Mouse (Mus musculus): Measurements from ENCODE around the gene Tmed8. TPM values are rescaled to one million over a fixed set of nuclear protein-coding genes. Genes with fewer than 3 reads are reported as not detected.
"Not testable (repeated sequence)": the region's sequence is repeated elsewhere in the genome, so short reads cannot be mapped to it uniquely, and the experiment has no call there.

Tmed8 gene
- total RNA-seq, 2 experiments from 2014 or later: 1.3 to 3.0 TPM

DNA sequence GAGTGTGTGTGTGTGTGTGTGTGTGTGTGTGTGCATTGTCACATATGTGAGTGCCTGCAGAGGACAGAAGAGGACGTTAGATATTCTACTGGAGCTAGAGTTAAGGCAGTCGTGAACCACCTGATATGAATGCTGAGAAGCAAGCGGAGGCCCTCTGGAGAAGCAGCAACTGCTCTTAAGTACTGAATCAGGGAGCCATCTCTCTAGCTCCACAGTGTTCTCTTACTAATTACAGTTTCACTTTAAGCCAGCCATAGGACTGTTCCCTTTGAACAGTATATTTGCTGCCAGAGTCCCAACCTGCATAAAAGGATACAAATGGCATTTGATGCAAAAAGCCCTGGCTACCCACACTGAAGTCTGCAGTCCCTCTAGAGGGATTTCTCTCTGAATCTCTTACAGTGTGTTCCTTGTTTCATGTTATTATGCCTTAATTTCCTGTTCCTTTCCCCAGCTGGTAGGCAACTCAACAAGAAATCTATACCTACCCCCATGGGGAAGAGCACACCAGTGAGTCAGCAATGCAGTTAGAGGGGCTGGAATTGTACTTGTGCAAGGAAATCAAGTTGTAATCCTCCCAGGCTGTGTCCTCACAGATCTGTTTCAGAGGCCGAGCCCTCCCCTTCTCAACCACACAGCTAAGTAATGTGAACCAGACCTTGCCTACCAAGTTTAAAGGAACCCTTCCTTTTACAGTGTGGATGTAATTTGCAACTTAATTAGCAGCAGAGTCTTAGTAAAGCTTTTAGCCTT, 24.9 kb downstream of the Tmed8 start:
- ATAC-seq (replicated peaks; ENCODE audit: low FRiP score, poor library complexity, severe bottlenecking): no peak

DNA sequence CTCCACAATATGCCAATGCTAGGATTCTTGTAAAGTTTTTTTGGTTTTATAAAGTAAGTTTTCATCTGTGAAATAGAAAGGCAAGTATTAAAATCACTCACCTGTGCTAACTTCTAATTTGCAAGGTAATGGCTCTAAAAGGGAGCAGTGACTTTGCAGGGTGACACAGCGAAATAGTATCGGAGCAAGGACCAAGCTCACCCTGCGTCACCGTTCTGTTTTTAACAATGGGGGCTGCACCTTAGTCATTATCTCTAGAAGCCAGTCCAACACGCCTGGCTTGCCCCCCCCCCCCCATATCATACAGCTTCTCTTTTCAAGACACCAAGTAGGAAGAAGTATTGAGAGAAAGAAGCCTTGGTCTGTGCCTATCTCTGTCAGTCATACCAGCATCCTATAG, 39.4 kb downstream of the Tmed8 start:
- ATAC-seq (replicated peaks; ENCODE audit: low FRiP score, poor library complexity, severe bottlenecking): peak; percentile 53; the same call in 1 of the 2 replicates

DNA sequence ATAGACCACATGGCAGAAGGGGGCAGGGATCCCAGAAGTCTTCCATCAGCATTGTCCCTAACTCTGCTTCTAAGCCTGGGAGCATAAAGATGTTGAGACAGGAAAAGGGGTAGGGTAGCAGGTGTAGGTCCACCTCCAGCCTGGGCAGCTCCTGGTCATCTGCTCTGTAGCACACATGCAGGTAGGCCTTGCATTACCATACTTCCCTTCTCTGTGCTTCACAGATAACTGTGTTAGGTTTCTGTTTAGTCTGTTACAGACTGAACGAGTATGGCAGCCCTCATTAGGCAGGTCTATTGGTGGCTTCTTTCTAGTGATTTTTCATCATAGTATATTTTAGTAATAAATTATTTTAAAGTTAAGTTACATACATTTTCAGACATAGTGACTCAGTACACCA, 39.9 kb downstream of the Tmed8 start:
- ATAC-seq (replicated peaks; ENCODE audit: low FRiP score, poor library complexity, severe bottlenecking): no peak

DNA sequence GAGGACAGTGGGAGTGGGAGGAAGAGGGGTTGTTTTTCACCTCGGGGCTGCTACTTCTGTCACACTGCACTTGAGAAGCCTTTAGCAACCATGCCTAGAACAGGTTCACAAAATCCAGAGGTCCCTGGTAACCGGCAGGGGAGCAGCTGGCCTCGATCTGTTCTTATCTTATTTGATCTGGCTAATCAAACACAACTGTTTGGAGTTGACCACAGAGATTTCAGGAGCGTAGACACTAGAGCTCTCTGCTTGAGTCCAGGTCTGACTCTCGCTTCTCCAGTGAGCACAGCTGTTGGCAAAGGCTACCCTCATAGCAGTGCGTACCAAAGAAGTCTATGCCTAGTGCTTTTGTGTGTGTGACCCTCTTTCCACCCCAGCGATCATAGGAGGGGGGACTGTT, 42.2 kb downstream of the Tmed8 start:
- ATAC-seq (replicated peaks; ENCODE audit: low FRiP score, poor library complexity, severe bottlenecking): no peak

DNA sequence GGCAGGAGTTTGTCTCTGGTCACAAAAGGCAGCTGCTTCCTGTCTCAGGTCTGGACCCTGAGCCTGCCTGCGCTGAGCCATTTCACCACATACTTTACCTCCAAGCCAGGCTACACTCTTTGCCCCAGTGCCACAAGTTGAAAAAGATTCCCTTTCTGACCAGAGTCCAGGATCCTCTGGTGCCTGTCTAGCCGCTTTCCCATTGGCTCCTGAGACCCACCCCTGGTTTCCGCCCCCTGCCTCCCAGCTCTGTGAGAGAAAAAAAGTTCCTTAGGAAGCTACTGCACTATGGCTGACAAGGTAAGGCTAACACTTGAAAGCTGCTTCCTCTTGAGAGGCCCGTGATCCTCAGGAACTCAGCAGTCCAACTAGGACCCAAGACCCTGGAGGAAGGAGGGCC, 42.9 kb downstream of the Tmed8 start:
- no peak for ATAC-seq (replicated peaks; ENCODE audit: low FRiP score, poor library complexity, severe bottlenecking)

DNA sequence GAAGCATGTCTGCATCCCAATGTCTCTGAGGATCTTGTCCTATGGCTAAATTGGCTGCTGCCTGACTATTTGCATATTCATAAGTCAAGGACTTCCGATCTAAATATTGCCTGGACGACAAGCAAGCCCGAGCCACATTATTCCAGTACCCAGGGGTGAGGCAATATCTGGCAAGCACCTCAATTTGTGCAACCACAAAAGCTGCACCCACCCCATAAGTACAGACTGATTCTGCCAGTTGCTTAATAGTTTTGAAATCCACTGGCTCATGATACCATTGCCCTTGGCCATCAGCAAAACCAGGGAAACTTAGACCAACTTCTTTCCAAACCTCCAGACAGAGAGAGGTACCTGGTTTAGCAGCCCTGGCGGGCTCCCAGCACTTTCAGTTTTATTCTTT, 45.8 kb downstream of the Tmed8 start:
- not testable (repeated sequence) for ATAC-seq (replicated peaks; ENCODE audit: low FRiP score, poor library complexity, severe bottlenecking)

DNA sequence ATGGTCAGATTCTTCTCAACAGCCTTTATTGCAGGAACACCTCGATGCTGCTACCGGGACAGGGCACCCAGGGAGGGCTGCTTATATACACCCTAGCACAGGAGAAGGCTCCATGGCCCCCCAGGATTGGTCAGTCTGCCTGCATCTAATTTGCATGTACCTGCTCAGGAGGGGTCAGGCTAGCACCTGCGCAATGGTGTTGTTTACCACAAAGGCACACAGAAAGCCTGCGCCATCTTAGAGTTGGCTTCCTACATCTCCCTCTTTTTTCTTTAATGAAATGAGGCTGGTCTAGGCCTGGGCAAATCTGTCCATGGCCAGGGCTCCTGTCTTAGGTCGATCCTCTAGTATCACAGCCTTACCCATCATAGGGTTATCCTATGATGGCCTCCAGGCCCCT, 50.8 kb downstream of the Tmed8 start:
- ATAC-seq (replicated peaks; ENCODE audit: low FRiP score, poor library complexity, severe bottlenecking): no peak

DNA sequence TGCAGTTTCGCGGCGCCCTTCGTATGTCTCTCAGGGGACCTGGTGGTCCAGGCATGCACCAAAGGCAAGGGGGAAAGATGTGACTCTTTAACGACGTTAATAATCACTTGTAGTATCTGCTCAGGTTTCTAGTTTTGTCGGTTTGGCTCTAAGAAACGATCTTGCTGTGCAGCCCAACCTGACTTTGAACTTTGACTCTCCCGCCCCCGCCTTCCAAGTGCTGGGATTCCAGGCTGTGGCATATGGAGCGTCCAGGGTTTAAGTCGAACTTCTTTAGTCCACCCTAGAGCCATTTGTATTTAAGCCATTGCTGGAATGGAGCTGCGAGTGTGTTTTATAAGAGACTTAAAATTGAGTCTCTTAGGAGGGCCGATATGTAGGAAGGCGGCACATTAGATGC, 52.1 kb downstream of the Tmed8 start:
- ATAC-seq (replicated peaks; ENCODE audit: low FRiP score, poor library complexity, severe bottlenecking): no peak

DNA sequence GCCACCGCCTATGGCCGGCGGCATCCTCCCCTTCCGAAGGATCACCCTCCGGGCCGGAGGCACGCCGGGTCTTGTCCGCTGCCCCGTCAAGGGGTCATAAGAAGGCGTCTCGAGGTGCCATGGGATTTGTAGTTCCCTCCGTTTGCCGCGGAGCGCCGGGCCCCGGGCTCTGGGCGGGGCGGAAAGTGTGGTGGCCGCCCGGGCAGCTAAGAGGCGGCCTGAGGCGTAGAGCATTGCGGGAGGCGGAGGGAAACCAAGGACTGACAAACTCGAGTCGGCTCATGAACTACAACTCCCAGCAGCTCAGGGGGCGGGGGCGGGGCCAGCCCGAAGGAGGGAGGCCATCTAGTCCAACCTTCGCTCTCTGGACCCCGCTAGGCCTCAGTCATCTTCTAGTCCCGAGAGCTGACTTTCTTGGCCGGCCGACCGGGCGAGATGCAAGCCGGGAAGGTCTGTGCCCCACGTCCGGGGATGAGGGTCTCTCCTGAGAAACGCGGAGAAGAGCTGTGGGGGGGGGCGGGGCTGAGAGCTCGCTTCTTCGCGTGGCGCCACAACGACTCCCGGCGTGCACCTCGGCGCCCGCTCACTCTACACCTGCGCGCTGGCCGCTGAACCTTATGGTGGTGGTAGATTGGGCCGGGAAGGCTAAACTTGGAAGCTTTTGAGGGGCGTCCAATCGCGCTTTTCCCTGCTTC, 52.7 kb downstream of the Tmed8 start, which contains the start of gene Pomt2:
Pomt2 (minus strand) TSS at position 574 of the 695 bp plus-strand sequence.
- ATAC-seq (replicated peaks; ENCODE audit: low FRiP score, poor library complexity, severe bottlenecking): peak; percentile 95

DNA sequence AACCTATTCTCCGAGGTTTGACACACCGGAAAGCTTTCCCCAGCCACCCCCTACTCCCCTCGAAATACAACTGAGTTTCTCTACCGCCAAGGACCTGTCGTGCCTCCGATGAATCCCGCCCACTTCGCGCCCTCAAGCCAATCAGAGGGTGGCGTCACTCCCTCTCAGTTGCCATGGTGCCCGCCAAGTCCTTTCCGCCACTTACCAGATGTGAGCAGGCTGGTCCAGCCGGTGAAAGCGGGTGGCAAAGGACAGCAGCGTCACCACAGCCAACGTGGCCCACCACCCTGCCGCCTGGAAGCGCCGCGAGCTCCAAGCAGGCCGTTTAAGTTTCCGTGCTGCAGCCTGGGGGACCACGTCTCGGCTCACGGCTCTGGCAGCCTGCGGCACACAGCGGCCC, 53.3 kb downstream of the Tmed8 start, which contains the start of gene Gstz1:
Gstz1 (plus strand) TSS at position 200 of the 400 bp plus-strand sequence.
- ATAC-seq (replicated peaks; ENCODE audit: low FRiP score, poor library complexity, severe bottlenecking): peak; percentile 91

DNA sequence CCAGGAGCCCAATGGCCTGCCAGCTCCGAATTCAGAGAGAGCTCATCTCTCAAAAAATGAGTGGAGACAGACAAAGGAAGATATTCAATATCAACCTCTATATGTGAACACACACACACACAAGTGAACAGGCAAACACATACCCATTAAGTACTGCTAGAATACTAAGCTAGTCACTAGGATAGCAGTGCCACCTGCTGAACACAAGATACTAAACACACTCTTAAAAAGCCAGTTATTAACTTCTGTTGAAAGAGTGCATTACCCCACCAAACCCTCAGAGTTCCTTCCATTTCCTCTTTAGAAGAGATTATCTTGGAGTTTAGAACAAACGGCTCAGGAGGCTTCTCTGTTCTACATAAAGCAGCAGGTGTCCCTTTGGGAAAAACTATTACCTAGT, 58.1 kb downstream of the Tmed8 start:
- no peak for ATAC-seq (replicated peaks; ENCODE audit: low FRiP score, poor library complexity, severe bottlenecking)

DNA sequence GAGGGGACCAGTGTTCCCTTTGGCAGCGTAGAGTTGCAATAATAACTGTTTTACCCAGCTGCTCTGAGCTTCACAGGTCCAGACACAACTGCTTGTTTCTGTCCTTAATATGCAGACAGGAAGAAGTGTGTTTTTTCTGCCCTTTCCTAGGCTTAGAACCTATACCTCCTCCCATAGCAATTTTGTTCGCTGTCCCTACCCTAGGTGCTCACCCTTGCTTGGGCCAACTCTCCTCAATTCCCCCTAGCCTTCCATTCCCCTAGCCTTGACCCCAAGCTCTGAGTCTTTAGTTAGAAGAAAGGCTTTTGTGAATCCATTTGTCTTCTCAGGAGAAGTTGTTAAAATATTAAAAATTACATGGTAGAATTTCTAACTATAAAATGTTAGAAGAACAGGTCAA, 61.5 kb downstream of the Tmed8 start:
- ATAC-seq (replicated peaks; ENCODE audit: low FRiP score, poor library complexity, severe bottlenecking): no peak

DNA sequence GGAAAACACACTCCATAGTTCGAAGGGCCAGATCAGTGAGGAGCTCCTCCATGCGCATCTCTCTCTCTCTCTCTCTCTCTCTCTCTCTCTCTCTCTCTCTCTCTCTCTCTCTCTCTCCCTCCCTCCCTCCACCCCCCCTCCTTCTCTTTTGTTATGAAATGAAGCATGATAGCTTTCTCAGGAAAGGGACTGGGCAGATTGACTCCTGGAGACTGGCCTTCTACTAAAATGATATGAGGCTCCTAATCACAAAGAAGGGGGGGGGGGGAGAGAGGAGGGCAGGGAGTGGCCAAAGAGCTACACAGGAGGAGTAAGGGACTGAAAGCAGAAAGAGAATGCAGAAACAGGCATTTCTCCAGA, 61.9 kb downstream of the Tmed8 start:
- no peak for ATAC-seq (replicated peaks; ENCODE audit: low FRiP score, poor library complexity, severe bottlenecking)

DNA sequence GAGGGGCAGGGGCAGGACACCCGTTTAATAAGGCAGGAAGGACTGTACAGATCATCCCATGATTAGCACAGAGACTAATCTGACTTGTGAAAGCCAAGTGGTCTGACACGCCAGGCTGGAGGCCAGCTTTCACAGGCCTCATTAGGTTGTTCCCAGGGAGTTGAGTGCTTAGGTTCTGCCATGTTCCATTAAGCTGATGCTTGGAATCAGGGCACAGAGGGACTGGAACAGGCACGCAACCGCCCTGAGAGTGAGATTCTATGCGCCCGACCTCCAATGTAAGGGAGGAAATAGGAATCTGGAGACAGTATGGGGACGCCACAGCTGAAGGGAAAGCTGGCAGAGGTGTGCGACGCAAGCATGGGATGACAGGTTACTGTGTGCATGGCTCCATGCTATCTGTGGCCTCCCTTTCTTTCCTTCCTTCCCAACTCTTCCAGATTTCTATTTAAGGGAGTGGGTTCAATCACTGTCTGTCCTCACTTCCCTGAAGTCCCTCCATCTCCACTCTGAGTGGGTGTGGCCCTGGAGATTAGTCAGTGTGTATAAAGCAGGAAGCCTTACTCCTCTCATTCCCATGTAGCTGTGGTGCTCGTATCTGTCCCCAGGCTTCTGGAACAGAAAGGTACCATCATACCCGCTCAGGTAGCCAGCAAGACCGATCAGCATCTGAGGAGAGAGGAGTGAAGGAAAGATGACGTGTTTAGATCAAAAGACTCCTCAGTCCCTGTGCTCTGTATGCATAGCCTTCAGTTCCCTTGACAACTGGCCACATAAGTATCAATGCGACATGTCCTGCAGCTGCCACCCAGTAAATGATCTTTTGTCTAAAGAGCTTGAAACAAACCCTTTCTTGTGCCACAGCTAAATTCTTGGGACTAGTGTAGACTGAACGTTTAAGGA, 62.6 kb downstream of the Tmed8 start:
- ATAC-seq (replicated peaks; ENCODE audit: low FRiP score, poor library complexity, severe bottlenecking): no peak

DNA sequence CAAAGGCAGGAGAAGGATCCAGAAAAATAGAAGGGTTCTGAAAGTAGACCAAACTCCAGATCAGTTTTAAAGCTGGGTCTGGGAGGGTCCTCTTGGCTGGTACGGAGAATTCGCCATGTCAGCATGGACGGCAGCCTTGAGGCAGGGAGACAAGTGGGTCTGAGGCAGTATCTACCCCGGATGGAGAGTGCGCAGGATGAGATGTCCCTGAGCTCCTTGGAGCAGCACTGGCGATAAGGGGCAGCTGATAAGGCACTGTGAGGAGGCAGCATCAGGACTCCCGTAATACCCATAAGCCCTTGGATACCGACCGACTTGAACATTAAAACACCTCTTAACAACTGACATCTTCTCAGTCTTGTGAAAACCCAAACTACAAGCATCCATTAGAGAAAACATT, 67.5 kb downstream of the Tmed8 start:
- ATAC-seq (replicated peaks; ENCODE audit: low FRiP score, poor library complexity, severe bottlenecking): no peak

DNA sequence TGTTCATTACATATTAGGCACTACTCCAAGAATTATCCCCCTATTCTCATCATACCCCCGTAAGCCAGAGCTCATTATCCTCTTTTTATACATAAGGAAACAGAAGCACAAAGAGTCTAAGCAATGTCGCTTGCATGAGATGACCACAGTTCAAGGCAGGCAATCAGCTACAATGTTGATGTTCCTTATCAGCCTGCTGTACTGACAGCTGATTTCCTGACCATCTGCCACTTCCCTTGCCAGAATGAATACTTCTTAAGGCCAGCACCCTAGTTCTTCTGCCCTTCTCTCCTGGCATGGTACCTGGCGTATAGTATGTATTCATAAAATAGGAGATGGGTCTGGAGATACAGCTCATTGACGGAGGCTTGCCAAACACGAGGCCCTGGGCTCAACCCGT, 68.0 kb downstream of the Tmed8 start:
- no peak for ATAC-seq (replicated peaks; ENCODE audit: low FRiP score, poor library complexity, severe bottlenecking)

DNA sequence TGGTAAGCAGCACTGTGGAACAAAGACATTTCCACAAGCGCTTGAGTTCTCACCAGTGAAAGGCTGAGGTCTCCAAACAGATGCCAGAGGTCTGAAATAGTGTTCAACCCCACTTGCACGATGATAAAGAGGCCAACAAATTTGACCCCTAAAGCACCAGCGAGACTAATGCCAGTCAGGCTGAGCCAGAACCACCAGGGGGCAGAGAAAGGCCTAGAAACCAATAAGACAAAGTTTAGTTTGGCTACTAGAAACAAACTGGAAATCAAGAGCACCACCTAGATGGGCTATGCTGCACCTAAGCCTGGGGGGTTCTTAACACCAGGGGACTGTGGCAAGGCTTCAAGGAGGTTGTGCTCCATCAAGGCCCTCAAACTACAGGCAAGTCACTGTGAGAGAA, 68.6 kb downstream of the Tmed8 start:
- no peak for ATAC-seq (replicated peaks; ENCODE audit: low FRiP score, poor library complexity, severe bottlenecking)

DNA sequence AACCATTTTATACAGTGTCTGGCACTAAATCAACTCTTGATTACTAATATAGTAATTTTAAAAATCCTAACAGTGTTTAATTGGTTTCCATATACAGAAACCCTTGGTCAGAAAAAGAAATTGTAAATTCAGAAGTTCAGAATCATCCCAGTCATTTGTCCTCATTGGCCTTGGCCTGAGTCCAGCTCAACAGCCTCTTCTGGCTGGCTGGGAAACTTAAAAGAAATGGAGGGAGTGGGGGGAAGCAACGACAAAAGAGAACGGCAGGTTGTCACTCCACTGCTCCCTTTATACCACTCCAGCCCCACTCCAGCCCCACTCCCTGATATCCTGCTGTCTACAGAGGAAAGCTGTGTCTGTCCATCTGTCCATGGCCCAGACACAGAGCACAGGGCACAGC, 69.1 kb downstream of the Tmed8 start:
- no peak for ATAC-seq (replicated peaks; ENCODE audit: low FRiP score, poor library complexity, severe bottlenecking)

DNA sequence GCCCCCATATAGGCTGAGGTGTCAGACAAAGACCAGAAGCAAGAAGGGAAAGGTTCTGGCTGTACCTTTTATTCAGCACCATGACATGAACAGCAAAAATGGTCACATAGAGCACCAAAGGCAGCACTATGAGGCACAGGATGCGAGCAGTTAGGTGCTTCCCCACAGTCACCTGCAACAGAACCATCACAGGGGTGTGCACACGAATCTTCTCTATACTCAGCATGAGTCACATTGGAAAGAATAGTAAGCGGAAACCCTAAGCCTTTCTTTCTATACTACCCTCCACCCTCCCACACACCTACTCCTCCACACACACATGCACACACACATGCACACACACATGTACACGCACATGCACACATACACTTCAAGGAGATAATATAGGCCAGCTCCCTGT, 70.0 kb downstream of the Tmed8 start:
- ATAC-seq (replicated peaks; ENCODE audit: low FRiP score, poor library complexity, severe bottlenecking): no peak

DNA sequence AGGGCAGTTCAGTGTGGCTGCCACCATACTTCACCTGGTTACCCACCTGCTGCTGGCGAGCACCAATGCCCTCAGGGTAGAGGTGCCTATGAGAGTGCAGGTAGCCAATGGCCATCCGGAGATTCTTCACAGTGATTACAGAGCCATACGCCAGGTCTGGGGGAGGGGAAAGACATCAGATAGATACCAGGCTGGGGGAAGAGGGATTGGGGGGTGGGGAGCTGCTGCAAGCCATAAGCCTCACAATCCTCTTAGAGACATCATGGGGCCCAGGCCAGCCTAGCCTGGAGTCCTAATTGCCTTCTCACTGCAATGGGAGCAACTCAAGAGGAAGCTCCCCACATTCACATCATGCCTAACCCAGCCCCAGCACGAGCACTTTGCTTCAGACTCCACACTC, 73.0 kb downstream of the Tmed8 start:
- ATAC-seq (replicated peaks; ENCODE audit: low FRiP score, poor library complexity, severe bottlenecking): no peak

Data from erythroblast, adult 5-6 weeks (primary cell).